Mouse (Mus musculus) brain, adult 2 months (tissue): Measurements from ENCODE around the gene Gtf3c5.
A peak's percentile ranks its signal among the peaks of the same experiment; 100 is the strongest.

Source experiments
- DNase-seq: peaks from one replicate; pipeline ENCODE4 v3.0.0; 2011; ENCODE audit warnings: low read depth, low spot score

Gene Gtf3c5

GRCm38 (mm10) chr2:28607341-28608165 is 24.0 kb upstream of the Gtf3c5 start:
- DNase-seq, result no peak

GRCm38 (mm10) chr2:28606601-28607340 is 23.2 kb upstream of the Gtf3c5 start:
- DNase-seq, result peak; percentile 30

DNA sequence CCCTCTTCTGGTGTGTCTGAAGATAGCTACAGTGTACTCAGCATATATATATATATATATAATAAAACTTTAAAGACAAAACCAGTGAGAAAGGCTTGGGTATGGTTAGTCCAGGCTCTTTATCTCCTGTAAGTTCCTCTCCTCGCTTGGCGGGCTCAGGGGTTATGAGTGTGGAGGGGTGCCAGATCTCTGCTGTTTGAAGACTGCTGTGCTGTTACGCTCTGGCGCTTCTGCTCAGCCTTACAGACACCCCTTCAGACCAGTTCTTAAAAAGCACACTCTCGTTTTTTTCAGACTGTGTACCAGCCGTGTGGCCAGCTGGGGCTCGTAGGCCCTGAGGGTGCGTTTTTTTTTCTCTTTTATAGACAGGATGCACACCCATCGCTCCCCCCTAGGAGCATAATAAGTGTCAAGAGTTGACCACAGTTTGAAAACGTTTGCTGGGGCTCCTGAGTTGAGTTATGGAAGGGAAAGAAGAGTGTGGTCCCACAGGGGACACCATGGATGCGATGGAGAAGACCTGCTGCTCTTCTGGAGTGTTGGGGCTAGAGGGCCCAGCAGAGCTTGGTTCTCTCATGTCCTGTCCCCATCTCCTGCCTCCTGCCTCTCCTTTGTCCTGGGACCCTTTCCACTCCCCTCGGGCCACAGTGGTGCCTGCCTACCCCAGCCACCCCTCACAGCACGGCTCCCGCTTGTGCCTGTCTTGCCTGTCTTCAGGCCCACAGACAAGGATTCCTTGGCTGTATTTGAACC is 22.4 kb upstream of the Gtf3c5 start:
- no peak for DNase-seq

DNA sequence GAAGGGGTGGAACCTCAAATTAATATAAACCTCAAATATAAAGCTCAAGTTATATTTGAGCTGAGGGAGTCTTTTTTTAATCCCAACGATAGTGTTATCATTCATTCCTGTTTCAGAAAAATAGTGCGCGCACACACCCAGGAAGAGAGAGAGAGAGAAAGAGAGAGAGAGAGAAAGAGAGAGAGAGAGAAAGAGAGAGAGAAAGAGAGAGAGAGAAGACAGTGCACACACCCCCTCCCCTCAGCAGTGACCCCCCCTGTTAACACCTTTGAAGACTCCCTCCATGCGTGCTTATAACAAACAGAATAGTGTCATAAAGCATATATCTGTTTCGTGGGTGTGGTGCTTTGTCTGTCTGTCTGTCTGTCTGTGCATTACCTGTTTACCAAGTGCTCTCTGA is 20.0 kb upstream of the Gtf3c5 start:
- DNase-seq, result no peak

DNA sequence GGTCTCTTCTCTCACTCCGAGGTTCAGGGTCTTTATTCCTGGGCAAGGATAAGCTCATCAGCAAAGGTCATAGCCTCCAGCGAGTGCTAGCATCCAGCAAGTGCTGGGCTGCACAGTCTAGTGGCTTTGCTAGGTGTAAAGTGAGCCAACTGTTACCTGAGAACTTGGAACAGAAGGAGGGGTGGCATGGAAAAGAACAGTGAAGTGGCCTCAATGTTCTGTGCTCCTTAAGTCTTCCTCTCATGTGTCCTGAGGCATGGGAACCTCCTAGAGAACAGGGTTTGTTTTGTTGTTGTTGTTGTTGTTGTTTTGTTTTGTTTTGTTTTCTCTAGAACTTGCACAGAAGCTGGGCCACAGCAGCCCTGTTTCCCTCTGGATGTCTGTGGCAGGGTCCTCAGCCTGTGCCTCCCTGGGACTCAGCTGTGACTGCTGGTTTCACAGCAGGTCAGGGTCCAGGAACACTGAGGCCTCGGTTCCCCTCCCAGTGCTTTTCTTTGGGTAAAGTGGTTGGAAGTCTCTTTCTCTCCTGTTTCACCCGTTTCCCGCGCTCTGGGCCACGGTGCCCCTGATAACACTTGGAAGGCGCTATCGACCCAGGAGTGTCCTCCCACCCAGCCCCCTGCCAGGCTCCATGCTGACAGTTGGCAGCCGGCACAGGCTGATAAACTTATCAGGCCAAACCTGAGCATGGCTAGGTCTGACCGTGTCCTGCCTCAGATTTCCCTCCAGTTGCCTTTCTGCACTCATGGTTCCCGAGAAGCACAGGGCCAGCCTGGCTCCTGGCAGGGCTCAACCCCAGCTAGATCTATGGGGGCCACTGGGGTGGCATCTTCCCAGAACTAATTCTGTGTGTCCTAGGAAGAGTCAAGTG is 18.4 kb upstream of the Gtf3c5 start:
- DNase-seq, result no peak

DNA sequence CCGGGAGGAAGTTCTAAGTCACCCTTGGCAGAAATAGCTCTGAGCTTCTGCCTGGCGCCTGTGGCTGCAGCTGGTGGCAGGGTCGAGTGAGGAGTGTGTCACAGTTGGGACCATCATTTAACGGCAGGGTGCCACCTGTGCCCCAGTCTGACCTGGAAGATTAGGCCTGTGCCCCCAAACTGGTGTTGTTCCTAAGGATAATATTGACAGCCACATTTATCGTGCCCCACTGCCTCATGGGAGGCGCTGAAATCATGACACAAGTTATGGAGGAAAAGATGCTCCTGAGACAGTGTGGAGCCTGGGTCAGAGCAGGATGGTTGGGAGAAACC is 16.0 kb upstream of the Gtf3c5 start:
- no peak for DNase-seq

GRCm38 (mm10) chr2:28598692-28599568 is 15.4 kb upstream of the Gtf3c5 start:
- DNase-seq, result no peak

- no peak for DNase-seq
Observed at GRCm38 (mm10) chr2:28597733-28598547, 14.4 kb upstream of the Gtf3c5 start.

DNA sequence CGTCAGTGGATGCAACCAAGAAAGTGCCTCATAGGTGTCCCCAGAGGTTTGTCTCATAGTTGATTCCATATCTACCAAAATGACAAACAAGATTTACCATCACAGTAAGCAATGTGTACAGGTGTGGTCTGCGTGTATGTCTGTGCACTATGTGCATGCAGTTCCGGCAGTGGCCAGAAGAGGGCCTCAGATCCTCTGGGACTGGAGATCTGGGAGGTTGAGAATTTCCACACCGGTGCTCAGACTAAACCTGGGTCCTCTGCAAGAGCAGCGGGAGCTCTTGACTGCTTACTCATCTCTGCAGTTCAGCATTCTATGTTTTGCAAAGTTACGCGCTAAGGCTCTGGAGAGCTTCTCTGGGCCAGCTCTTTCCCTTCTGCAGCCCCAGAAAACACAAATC is 13.4 kb upstream of the Gtf3c5 start:
- DNase-seq, result no peak

GRCm38 (mm10) chr2:28596021-28596420 is 12.5 kb upstream of the Gtf3c5 start:
- DNase-seq, result no peak

GRCm38 (mm10) chr2:28592809-28593208 is 9.3 kb upstream of the Gtf3c5 start:
- DNase-seq, result peak; percentile 66

DNA sequence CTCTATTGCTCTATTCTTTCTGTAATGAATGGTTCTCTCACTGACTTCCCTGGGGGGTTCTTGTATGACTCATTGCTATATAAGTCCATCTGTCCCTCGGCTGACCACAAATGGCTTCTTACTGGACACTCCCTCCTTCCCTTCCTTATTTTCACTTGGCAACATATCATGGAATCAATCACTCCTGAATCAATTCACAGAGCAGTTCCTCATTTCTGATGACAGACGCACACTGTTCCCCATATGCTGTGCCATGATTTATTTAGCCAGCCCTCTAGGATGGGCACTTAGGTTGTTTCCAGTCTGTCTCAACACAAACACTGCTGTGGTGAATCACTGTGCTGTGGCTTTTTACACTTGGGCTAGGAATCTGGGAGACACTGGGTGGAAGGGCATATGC is 7.9 kb upstream of the Gtf3c5 start:
- no peak for DNase-seq

GRCm38 (mm10) chr2:28588574-28588973 is 5.0 kb upstream of the Gtf3c5 start:
- no peak for DNase-seq

DNA sequence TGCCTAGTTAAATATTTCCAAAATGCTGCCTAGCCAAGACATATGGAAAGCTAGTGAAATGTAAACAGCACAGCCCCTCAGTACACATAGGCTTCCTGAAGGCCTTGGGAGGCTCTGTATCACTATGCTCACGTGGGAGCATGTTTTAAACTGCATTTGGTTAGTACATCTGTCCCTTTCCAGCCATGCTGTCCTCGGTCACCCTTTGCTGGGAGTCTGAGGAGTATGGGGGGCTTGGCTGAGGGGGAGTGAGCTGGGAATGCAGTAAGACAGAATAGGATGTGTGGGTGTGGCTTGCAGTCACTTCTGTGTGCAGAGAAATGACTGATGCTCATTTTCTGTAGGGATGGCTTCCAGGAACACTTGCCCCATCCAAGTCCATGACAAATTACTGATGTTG is 2.2 kb upstream of the Gtf3c5 start:
- no peak for DNase-seq

DNA sequence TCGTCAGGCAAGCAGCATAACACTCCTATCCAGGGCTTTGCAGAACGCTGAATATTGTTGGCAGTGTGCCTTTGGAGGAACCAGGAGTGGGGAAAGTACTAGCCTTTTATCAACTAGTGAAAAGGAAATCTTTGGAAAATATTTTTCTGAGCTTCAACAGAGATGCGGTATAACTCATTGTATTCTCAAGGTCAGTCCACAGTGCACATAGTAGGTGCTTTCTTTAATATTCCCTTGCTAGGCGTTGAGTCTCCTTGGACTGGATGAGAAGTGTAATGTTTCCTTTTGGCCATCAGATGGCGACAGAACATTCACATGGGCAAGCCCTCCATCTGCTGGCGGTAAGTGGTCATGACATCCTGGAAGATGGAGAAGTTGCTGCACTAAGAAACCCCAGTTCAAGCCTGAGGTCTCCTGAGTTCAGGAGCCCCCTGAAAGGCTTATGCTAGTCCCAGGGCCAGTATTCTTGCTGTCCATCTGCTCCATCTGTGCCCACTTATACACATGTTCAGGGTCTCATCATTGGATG is 1.6 kb upstream of the Gtf3c5 start:
- peak; percentile 93 for DNase-seq

DNA sequence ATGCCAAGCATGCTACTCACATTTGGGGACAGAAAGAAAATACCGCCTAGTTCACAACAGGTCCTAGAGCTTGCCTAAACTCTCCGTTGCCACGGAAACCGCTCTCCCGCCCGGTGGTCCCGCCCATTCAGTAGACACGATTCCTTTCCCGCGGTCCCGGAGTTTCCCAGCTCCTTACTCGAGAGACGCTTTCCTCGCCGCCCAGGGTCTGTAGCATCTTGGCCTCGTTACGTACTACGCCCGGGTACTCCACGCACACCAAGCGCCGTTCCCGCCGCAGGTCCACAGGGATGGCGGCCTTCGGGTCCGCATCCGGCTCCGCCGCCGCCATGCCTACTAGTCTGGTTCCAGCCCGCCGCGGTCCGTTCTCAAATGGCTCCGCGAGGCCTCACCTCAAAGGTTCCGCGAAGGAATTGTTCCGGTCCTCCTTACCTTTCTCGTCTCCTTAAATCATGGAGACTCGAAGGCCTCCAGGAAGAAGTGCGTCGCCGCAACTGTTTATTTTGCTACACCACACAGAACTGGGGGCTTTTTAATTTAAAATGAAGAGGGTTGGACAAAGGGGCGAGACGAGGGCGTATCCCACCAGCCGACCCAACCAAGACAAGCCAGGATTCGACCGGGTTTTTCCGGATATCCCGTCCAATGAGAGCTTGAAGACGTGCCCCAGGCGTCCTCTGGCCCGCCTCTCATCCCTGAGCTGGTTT is 751 bp downstream of the Gtf3c5 start:
- DNase-seq, result peak; percentile 97

DNA sequence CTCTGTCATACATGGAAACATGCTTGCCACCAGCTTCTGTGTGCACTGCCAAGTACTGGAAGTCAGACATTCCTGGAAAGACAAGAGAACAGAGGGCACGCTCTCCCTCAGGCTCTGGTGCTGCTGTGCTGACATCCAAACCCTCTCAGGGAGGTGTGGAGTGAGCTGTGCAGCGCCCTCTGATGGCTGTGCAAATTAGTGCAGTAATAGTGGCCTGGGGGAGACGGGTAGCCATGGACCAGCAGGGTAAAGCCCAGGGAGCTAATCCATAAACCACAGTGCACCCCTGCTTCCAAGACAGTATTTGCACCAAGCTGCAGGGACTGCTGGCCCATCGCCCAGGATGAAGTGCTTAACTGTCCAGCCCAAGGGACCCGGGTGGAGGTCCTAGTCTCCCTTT is 5.5 kb downstream of the Gtf3c5 start:
- DNase-seq, result peak; percentile 17

- peak; percentile 22 for DNase-seq
Observed at GRCm38 (mm10) chr2:28576815-28577214, 6.7 kb downstream of the Gtf3c5 start.

GRCm38 (mm10) chr2:28575341-28575740 is 8.2 kb downstream of the Gtf3c5 start:
- no peak for DNase-seq
